Mouse (Mus musculus) stomach, postnatal 0 days (tissue): Measurements from ENCODE around the gene Cth. TPM values are rescaled to one million over a fixed set of nuclear protein-coding genes. Genes with fewer than 3 reads are reported as not detected.

Experiments used
- ATAC-seq: fragments of 200-750 bp; cut with Nextera tagmentation; 2 replicates; pipeline ENCODE4 v1.8.0; 2017; ENCODE audit not compliant: low FRiP score, low TSS enrichment
- DNase-seq: peaks from one replicate; pipeline ENCODE4 v3.0.0-alpha.2; 2016; ENCODE audit warnings: low spot score
- H3K27ac ChIP-seq: fragments of 300-500 bp; sonication (generic); replicated peaks from 2 replicates; pipeline ENCODE4 v1.5.1; 2014; ENCODE audit warnings: mild to moderate bottlenecking, control low read depth
- H3K27me3 ChIP-seq: fragments of 300-500 bp; sonication (generic); 2 replicates; pipeline ENCODE4 v1.6.1; 2014; ENCODE audit warnings: low read length; ENCODE audit not compliant: control insufficient read depth, insufficient read depth
- H3K36me3 ChIP-seq: fragments of 300-500 bp; sonication (generic); 2 replicates; pipeline ENCODE4 v1.6.1; 2014; ENCODE audit warnings: low read length, mixed read lengths; ENCODE audit not compliant: control insufficient read depth, insufficient read depth
- H3K4me1 ChIP-seq: fragments of 300-500 bp; sonication (generic); replicated peaks from 2 replicates; pipeline ENCODE4 v1.6.1; 2014; ENCODE audit warnings: antibody characterized with exemption; ENCODE audit not compliant: control insufficient read depth, insufficient read depth
- H3K4me2 ChIP-seq: fragments of 300-500 bp; sonication (generic); replicated peaks from 2 replicates; pipeline ENCODE4 v1.6.1; 2014; ENCODE audit warnings: low read depth, mild to moderate bottlenecking, control low read depth, moderate library complexity
- H3K4me3 ChIP-seq: fragments of 300-500 bp; sonication (generic); 2 replicates; pipeline ENCODE4 v1.5.1; 2014; ENCODE audit warnings: low read depth, low read length, control low read depth
- H3K9ac ChIP-seq: fragments of 300-500 bp; sonication (generic); 2 replicates; pipeline ENCODE4 v1.6.1; 2014; ENCODE audit warnings: mild to moderate bottlenecking, low read length, control low read depth, mixed read lengths
- H3K9me3 ChIP-seq: fragments of 300-500 bp; sonication (generic); 2 replicates; pipeline ENCODE4 v1.6.1; 2016; ENCODE audit warnings: low read length; ENCODE audit not compliant: control insufficient read depth
- CTCF ChIP-seq: IDR thresholded peaks from 2 replicates; pipeline ENCODE4 v1.5.1; 2016; ENCODE audit warnings: antibody characterized with exemption, low read depth, mild to moderate bottlenecking, moderate library complexity
- EP300 ChIP-seq: optimal IDR thresholded peaks from 2 replicates; pipeline ENCODE3; 2016; ENCODE audit warnings: antibody characterized with exemption
- WGBS: fragments of 180-500 bp; shearing (Covaris S2); extraction: QIAGEN DNeasy Blood & Tissue Kit; methylation state at CpG from one replicate; pipeline ENCODE4 v1.1.7; 2014; 5-methylcytosine and 5-hydroxymethylcytosine counted together
- polyA plus RNA-seq: library from polyadenylated mRNA; unstranded; fragments of >200 nt; fragmentation: Nextera tagmentation; extraction: Ambion mirVana; gene quantifications from 2 replicates; pipeline ENCODE4 v1.2.1, GENCODE M21; 2015

Cth gene
- polyA plus RNA-seq, 1 experiment from 2014 or later = 8.5 TPM

DNA sequence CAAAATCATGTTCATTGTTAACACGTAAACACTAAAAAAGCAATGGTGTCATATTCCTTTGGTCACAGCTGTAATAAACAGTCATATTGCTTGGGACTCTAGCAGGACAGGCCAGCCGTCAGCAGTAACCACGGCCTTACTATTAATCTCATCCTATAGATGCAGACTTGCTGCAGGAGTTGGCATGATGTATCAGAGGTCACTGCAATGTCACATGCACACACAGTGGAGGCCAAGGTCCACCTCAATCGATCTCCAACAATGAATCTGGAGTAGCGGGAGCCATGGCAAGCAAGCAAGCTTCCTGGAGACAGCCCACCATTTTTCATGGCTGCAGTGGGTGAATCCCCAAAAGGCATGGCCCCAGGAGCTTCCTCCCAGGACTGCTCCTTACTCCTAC is 23.2 kb downstream of the Cth start:
- Histone ChIP-seq H3K36me3 (no peaks in the 10 kb centered on the region), H3K27me3 (no peaks in the 10 kb centered on the region), H3K9ac (no peak overlapping the region), H3K4me1 (no peaks in the 10 kb centered on the region), H3K9me3 (no peaks in the 10 kb centered on the region), H3K27ac (no peak overlapping the region), H3K4me3 (no peak overlapping the region), H3K4me2 (no peak overlapping the region)
- WGBS = 84% methylated on average over 5 of the region's 5 CpGs
- ATAC-seq (no peak), DNase-seq (no peak)
- TF ChIP-seq CTCF = no peak
- no peak for TF ChIP-seq EP300

DNA sequence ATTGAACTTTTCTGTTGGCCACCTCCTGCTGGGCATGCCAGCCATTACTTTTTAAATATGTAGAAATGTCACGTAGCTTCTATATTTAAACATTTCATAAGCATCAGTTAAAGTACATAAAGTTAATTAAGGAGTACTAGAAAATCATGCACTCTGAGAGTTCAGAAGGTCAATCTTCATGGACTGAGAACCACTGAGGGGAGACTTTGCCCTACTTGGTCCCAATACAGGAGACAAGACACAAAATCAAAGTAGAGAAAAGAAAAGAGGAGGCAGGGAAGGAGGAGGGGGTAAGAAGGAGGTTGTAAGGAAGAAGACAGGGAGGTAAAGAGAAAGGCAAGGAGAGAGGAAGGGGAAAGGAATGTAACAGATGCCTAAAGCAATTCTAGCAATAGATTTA is 24.9 kb downstream of the Cth start:
- Histone ChIP-seq H3K4me1 (no peaks in the 10 kb centered on the region), H3K9ac (no peak overlapping the region), H3K4me3 (no peak overlapping the region), H3K27me3 (no peaks in the 10 kb centered on the region), H3K27ac (no peak overlapping the region), H3K9me3 (no peaks in the 10 kb centered on the region), H3K36me3 (no peaks in the 10 kb centered on the region), H3K4me2 (no peak overlapping the region)
- WGBS = 86% methylated on average over 1 of the region's 1 CpGs
- no peak for DNase-seq
- TF ChIP-seq CTCF (no peak), EP300 (no peak)
- no peak for ATAC-seq

DNA sequence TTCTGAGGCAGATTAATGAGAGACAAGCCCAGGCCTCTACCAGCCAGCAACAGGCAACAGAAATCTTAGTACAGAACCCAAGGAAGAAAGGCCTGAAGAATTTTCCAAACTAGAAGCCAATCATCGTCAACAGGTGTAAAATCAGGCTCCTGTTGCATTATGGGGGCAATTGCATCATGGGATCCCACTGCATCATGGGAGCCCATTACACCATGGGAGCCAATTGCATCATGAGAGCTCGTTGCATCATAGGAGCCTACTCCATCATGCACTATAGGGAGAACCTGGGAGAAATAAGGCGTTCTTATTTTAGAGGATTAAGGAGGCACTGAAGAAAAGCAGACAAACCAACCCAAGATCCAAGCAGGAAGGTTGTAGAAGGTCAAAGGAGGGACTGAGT is 27.2 kb downstream of the Cth start:
- Histone ChIP-seq H3K36me3 (no peaks in the 10 kb centered on the region), H3K4me2 (no peak overlapping the region), H3K27ac (no peak overlapping the region), H3K4me3 (no peak overlapping the region), H3K9ac (no peak overlapping the region), H3K9me3 (no peaks in the 10 kb centered on the region), H3K27me3 (no peaks in the 10 kb centered on the region), H3K4me1 (no peaks in the 10 kb centered on the region)
- no peak for DNase-seq
- ATAC-seq = no peak
- no peak for TF ChIP-seq CTCF
- TF ChIP-seq EP300 = no peak
- WGBS = 83% methylated on average over 3 of the region's 3 CpGs

DNA sequence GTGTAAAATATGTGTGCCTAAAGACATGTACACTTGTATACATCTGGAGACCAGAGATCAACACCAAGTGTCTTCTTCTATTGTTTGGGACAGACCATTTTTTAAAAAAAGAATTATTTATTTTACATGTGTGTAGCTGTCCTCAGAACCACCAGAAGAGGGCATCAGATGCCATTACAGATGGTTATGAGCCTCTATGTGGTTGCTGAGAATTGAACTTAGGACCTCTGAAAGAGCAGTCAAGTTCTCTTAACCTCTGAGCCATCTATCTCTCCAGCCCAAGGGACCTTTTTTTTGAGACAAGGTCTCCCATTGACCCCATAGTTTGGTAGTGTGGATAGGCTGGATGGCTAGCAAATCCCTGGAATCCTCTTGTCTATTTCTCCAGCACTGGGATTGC is 33.1 kb downstream of the Cth start:
- TF ChIP-seq EP300 = no peak
- peak; percentile 17; the same call in 1 of the 2 replicates for TF ChIP-seq CTCF
- DNase-seq = no peak
- H3K27me3 ChIP-seq = no peaks in the 10 kb centered on the region
- ATAC-seq = no peak
- no peaks in the 10 kb centered on the region for H3K9me3 ChIP-seq
- no peak overlapping the region for H3K27ac ChIP-seq
- H3K9ac ChIP-seq = no peak overlapping the region
- H3K4me1 ChIP-seq = no peaks in the 10 kb centered on the region
- no peak overlapping the region for H3K4me2 ChIP-seq
- H3K36me3 ChIP-seq = no peaks in the 10 kb centered on the region
- no peak overlapping the region for H3K4me3 ChIP-seq

DNA sequence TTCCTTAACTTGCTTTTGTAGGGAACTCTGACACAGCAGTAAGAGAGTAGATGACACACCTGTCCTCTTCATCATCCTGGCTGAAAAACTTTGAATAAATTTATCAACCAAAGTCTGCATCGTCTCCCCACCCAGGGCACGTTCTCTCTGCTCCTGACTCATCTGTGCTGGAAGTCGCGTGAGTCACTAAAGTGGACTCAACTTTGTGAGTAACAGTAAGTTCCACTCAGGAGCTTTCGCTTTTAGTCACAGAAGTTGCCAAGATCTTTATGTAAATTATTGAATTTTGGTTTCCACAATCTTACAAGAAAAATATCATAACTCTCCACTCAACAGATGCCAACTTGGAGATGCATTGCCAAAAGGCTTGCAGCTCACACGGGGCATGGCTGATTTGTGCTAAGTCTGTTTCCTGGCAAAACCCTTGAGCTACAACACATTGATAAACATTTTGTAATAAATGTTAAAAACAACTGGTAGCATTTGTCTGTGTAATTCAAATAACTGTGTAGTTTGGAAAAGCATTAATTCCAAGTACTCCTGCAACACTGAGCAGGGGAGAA is 40.7 kb downstream of the Cth start:
- Histone ChIP-seq H3K36me3 (no peaks in the 10 kb centered on the region), H3K9ac (no peak overlapping the region), H3K9me3 (no peaks in the 10 kb centered on the region), H3K4me3 (no peak overlapping the region), H3K4me2 (no peak overlapping the region), H3K27me3 (no peaks in the 10 kb centered on the region), H3K4me1 (no peaks in the 10 kb centered on the region), H3K27ac (no peak overlapping the region)
- 0 out of 2 replicates have a peak, but pooled peaks have one; percentile 49 for ATAC-seq
- WGBS = 38% methylated on average over 6 of the region's 6 CpGs
- TF ChIP-seq CTCF = no peak
- no peak for TF ChIP-seq EP300
- DNase-seq = no peak

DNA sequence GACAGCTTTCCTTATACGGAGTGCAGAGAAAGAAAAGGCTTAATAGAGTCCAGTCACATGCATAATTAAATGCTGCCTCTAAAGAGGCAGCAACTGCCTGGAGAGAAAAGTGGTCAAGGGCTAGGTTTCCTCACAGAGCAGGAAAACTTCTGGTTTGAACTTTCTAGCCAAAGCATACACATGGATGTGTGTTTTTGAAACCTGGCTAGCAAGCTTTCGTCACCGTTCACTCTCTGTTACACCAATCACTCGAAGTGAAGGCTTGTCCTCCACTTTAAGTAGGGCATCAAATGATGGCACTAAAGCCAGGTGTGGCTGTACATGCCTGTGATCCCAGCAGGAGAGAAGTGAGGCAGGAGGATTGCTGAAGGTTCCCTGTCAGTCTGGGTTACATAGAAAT is 41.8 kb downstream of the Cth start:
- DNase-seq (no peak), ATAC-seq (no peak)
- 74% methylated on average over 4 of the region's 4 CpGs for WGBS
- Histone ChIP-seq H3K4me2 (no peak overlapping the region), H3K4me3 (no peak overlapping the region), H3K36me3 (no peaks in the 10 kb centered on the region), H3K27me3 (no peaks in the 10 kb centered on the region), H3K9ac (no peak overlapping the region), H3K9me3 (no peaks in the 10 kb centered on the region), H3K4me1 (no peaks in the 10 kb centered on the region), H3K27ac (no peak overlapping the region)
- TF ChIP-seq CTCF (no peak), EP300 (no peak)
